Mouse (Mus musculus): ENCODE results near the gene Pigq.
A peak's percentile ranks its signal among the peaks of the same experiment; 100 is the strongest.

Gene Pigq

GRCm38 (mm10) chr17:25919786-25920642 lies 24.7 kb downstream of the Pigq start:
- peak; percentile 100 for DNase-seq

- peak; percentile 57 for DNase-seq
Observed at GRCm38 (mm10) chr17:25919144-25919785, 25.5 kb downstream of the Pigq start, which contains the start of gene Rab40c. TSS of gene Rab40c (minus strand) at chr17:25919727.

GRCm38 (mm10) chr17:25918037-25918750 lies 26.5 kb downstream of the Pigq start:
- DNase-seq = no peak

- no peak for DNase-seq
Observed at GRCm38 (mm10) chr17:25916931-25917647, 27.6 kb downstream of the Pigq start.

DNA sequence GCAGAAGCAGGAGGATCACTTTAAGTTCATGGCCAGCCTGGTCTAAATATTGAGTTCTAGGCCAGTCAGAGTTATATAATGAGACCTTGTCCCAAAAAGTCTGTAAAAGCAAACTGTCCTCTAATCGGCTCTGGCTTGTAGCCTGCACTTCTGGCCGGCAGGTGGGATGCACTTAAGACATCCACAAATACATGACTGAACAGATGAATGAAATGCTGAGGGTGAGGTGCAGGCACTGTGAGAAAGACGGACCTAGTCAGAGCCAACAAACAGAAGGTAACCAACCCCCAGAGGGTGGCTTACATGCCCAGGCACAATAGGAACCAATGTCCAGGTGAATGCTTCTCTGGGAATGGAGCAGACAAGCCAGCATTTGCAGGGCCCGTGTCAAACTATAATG lies 30.4 kb downstream of the Pigq start:
- DNase-seq = no peak

- DNase-seq = no peak
Observed at GRCm38 (mm10) chr17:25913877-25914275, 30.9 kb downstream of the Pigq start.

DNA sequence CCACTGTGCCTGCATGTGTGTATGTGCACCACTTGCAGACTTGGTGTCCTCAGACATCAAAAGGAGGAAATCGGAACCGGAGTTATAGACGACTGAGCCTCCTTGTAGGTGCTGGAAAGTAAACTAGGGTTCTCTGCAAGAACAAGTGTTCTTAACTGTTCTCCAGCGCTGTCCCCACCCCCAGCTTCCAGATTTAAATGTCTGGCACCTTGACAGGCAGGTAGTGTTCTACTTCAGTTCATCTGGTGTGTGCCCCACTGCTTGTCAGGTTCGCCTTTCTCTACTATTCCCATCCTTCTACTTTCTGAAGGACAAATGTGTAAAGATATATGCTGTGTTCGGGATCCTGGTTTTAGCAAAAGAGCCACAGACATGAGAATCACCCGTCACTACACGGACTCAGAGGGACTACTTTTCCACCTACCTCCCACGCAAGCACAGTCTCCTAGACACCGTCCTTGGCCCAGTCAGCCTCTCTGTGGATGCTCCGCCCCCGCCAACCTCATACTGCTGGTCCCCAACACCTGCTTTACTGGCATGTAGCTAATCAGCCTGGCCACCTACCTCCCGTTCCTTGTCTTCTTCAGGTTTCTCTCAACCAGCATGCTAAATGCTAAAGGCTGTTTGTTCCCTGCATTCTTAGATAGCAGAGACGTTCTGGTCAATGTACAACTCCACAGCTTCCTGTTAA lies 31.4 kb downstream of the Pigq start:
- peak; percentile 47 for DNase-seq

DNA sequence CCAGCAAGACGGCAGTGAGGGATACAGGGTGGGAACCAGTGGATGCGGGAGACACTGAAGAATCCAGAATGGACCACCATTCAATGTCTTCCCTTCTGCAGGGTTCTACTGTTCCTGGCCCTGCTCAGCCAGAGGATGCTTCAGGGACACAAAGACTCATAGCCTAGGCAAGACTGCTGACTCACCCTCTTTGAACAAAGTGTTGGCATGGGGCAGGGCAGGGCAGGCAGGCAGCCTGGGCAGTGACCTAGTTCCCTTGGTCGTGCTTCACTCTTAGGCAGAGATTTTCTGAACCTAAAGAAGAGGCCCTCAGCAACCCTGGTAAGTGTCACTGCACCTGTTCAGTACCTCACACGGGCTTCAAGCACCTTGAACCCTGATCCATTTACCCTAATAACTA lies 32.9 kb downstream of the Pigq start:
- DNase-seq = no peak

DNA sequence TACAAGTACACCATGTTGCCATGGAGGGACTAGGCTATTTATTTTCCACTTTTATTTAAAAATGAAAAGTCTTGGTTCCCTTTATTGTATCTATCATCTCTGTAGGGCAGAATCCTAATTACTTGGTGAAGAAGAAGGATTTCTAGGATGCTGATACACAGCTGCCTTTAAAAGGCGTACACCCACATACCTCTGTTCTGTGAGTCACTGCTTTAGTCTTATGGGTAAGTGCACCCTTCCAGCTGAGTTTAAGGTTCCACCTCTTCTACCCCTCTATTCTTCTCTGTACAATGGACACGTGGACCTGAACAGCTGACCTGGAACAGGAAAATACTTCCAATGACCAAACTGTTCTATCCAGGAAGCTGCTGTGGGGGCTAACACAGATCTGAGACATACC lies 37.1 kb downstream of the Pigq start:
- no peak for DNase-seq

DNA sequence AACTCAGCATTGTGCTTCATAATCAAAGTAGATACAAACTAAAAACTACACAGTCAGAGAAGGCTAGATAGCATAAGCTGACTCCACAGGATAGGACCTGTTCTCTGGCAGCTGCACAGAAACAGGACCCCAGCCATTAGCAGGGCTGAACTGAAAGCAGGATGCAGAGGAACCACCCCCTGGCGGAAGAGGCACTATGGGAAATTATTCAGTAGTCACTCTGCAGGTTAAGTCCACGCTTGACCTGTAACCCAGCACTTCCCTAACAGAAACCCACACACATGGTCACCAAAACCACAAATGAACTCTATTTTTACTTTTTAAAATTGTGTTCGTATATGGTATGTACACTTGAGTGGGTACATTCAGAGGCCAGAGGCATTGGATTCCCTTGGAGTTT lies 41.7 kb downstream of the Pigq start:
- no peak for DNase-seq

GRCm38 (mm10) chr17:25900193-25900592 lies 44.5 kb downstream of the Pigq start:
- no peak for DNase-seq

- DNase-seq = no peak
Observed at GRCm38 (mm10) chr17:25895891-25896290, 48.8 kb downstream of the Pigq start.

GRCm38 (mm10) chr17:25895415-25895814 lies 49.3 kb downstream of the Pigq start:
- DNase-seq = no peak

GRCm38 (mm10) chr17:25893975-25894617 lies 50.6 kb downstream of the Pigq start:
- peak; percentile 61 for DNase-seq

- no peak for DNase-seq
Observed at GRCm38 (mm10) chr17:25888837-25889236, 55.9 kb downstream of the Pigq start.

DNA sequence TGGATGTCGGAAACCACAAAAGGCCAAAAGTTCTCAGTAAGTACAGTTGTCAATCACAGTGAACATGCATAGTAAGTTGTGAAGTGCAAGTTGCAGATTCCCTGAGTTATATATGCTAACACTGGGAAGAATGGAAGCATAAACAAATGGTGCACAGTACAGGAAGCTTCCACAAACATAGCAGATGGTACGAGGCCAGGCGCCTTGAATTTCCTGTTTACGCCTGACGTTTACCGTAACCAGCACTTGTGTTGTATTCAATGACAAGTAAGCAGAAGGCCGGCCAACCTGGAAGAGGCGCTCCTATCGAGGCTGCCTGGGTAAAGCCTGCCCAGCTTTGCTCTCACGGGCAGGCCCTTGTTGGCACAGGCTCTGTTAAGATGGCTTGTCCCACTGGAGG lies 57.3 kb downstream of the Pigq start:
- no peak for DNase-seq

GRCm38 (mm10) chr17:25886806-25887205 lies 57.9 kb downstream of the Pigq start:
- no peak for DNase-seq

- no peak for DNase-seq
Observed at GRCm38 (mm10) chr17:25885636-25886035, 59.1 kb downstream of the Pigq start.

DNA sequence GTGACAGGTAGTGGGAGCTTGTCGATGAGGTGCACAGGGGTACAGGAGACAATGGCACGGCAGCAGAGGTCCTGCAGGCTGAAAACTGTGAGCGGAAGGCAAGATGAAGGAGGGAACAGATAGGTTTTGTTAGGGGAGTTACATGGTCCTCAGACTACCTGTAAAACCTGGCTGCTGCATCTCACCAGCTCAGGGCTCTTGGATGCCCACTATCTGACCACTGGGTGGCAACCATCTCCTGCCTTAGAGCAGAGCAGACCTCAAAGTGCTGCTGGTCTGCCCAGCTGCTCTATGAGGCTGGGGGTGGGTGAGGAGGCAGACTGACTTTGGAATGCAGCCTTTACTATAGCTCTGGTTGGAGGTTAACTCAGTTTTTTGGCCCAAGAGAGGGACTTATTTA lies 60.9 kb downstream of the Pigq start:
- DNase-seq = no peak

GRCm38 (mm10) chr17:25883268-25883667 lies 61.5 kb downstream of the Pigq start:
- no peak for DNase-seq

- DNase-seq = no peak
Observed at GRCm38 (mm10) chr17:25882306-25882705, 62.4 kb downstream of the Pigq start.

DNA sequence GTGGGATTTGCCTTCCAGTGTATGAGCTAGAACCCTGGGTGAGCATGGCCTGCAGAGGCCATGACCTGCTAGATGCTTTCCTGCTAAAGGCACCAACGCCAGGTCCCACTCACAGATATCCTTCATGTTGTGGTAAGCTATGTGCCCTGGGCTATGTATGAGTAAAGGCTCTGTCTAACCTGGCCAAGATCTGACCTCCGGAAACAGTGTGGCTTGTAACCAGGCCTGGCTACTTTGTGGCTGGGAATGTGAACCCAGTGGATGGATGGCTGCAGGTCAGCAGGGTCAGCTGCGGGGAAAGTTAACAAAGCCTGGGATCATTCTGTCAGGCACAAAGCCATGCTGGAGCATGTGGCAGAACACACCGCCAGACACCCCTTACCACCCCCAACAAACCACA lies 63.0 kb downstream of the Pigq start:
- DNase-seq = no peak
